Mouse (Mus musculus): ENCODE measurements around the gene Tamm41.

Gene Tamm41

GRCm38 (mm10) chr6:115037103-115038094, at the start of gene Tamm41:
Gene Tamm41 (minus strand): TSS chr6:115037876.
- peak; percentile 90 to 91 for DNase-seq

- no peak for DNase-seq
These were observed 47.7 kb upstream of the Tamm41 start for GRCm38 (mm10) chr6:115085274-115085841.

GRCm38 (mm10) chr6:115076781-115077575, 39.3 kb upstream of the Tamm41 start:
- peak; percentile 54 to 59 for DNase-seq

- DNase-seq = peak; percentile 14 to 54
These were observed 34.3 kb upstream of the Tamm41 start for GRCm38 (mm10) chr6:115072024-115072423.

GRCm38 (mm10) chr6:115065411-115066241, 27.9 kb upstream of the Tamm41 start:
- DNase-seq = peak; percentile 39 to 58

GRCm38 (mm10) chr6:115062605-115063350, 25.1 kb upstream of the Tamm41 start:
- DNase-seq = no peak

GRCm38 (mm10) chr6:115059227-115059626, 21.6 kb upstream of the Tamm41 start:
- no peak for DNase-seq

GRCm38 (mm10) chr6:115056699-115057098, 19.0 kb upstream of the Tamm41 start:
- no peak for DNase-seq

GRCm38 (mm10) chr6:115055440-115055839, 17.8 kb upstream of the Tamm41 start:
- no peak for DNase-seq

- no peak for DNase-seq
These were observed 14.0 kb upstream of the Tamm41 start for GRCm38 (mm10) chr6:115051586-115052197.

GRCm38 (mm10) chr6:115049015-115049414, 11.3 kb upstream of the Tamm41 start:
- peak in 1 of 2 experiments; percentile 14 for DNase-seq

GRCm38 (mm10) chr6:115047816-115048215, 10.1 kb upstream of the Tamm41 start:
- DNase-seq = no peak

GRCm38 (mm10) chr6:115046064-115046463, 8.4 kb upstream of the Tamm41 start:
- no peak for DNase-seq

- no peak for DNase-seq
These were observed 7.0 kb upstream of the Tamm41 start for GRCm38 (mm10) chr6:115044709-115045108.

- no peak for DNase-seq
These were observed 6.2 kb upstream of the Tamm41 start for GRCm38 (mm10) chr6:115043657-115044500.

GRCm38 (mm10) chr6:115042609-115043008, 4.9 kb upstream of the Tamm41 start:
- DNase-seq = no peak

- DNase-seq = no peak
These were observed 4.2 kb downstream of the Tamm41 start for GRCm38 (mm10) chr6:115033441-115033840.

- DNase-seq = no peak
These were observed 7.6 kb downstream of the Tamm41 start for GRCm38 (mm10) chr6:115030098-115030497.

GRCm38 (mm10) chr6:115029248-115029647, 8.4 kb downstream of the Tamm41 start:
- DNase-seq = peak in 1 of 2 experiments; percentile 24

GRCm38 (mm10) chr6:115027485-115027992, 10.1 kb downstream of the Tamm41 start:
- no peak for DNase-seq

Measured in lung, postnatal 4 days (tissue).